Mouse (Mus musculus): ENCODE results near the gene Prmt7.

DNA sequence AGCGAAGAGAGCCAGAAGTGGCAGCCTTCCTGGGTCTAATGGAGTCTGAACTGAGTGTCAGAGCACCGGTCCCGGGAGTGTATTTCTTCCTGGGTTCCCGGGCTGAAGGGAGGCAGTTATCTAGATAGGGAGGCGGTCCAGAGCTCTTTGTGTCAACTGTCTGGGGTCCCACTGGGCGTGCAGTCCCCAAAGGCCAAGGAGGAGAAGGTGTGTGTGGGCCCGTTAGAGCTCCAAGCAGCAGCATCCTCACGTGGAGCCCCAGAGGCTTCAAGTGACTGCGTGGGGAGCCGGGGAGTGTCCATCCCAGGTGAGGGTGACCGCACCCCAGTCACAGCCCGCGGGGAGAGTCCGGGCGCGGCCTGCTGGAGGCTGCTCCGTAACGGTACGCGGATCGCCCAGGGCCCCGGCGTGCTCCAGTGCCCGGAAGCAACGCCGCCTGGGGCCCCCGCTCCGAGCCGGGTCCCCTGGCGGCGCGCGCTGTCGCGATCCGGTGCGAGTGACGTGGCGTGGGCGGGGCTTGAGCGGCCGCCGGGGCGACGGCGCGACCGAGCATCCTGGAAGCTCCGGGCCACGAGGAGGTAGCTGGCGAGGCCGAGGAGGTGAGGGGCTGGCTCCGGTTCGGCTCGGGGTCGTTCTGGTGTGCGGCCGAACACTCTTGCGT, 42.2 kb upstream of the Prmt7 start, which contains the start of gene Slc7a6:
- TF ChIP-seq MAFK (IDR thresholded peaks at IDR 0.05; ENCODE audit: insufficient read depth, low read depth, low read length) (no peak), ZNF384 (IDR thresholded peaks at IDR 0.05; ENCODE audit: low read depth, low read length) (no peak), HCFC1 (IDR thresholded peaks at IDR 0.05; ENCODE audit: borderline replicate concordance, insufficient read depth, low read length) (no peak), CHD2 (IDR thresholded peaks at IDR 0.05; ENCODE audit: low read depth, low read length) (no peak)

All from ES-E14 (cell line).